Mouse (Mus musculus): ENCODE data around the gene Rps3. TPM values are rescaled to one million over a fixed set of nuclear protein-coding genes. Genes with fewer than 3 reads are reported as not detected.

Gene Rps3
- polyA plus RNA-seq (2017; shearing (Covaris generic)), result 1,000 to 10,000 TPM; 1,139 to 1,228 TPM

GRCm38 (mm10) chr7:99483271-99483923 is at the start of gene Rps3:
TSS of gene Rps3 (minus strand) at chr7:99483738.

GRCm38 (mm10) chr7:99465811-99466210 is 17.7 kb downstream of the Rps3 start, which contains the start of gene Klhl35:
TSS of gene Klhl35 (plus strand) at chr7:99466004.

Other genes starting within 250 kb of the Rps3 start
- gene Mogat2, start 245.1 kb downstream of the Rps3 start, polyA plus RNA-seq (2017; shearing (Covaris generic)), result under 1 TPM; 0.94 to 0.99 TPM
- gene Map6, start 216.3 kb downstream of the Rps3 start, polyA plus RNA-seq (2017; shearing (Covaris generic)), result 10 to 100 TPM; 28.9 to 33.9 TPM
- gene Serpinh1, start 130.5 kb downstream of the Rps3 start, polyA plus RNA-seq (2017; shearing (Covaris generic)), result 1 to 10 TPM in 1 of 2 experiments, under 1 TPM in 1; 0.17 to 2.2 TPM
- gene Gdpd5, start 102.3 kb downstream of the Rps3 start, polyA plus RNA-seq (2017; shearing (Covaris generic)), result 10 to 100 TPM; 16.1 to 26.4 TPM
- 1 to 10 TPM; 4.2 to 4.3 TPM for gene Klhl35, start 17.7 kb downstream of the Rps3 start, polyA plus RNA-seq (2017; shearing (Covaris generic))
- gene Arrb1, start 51.7 kb upstream of the Rps3 start, polyA plus RNA-seq (2017; shearing (Covaris generic)), result 10 to 100 TPM; 12.5 to 15.5 TPM
- gene Tpbgl, start 143.4 kb upstream of the Rps3 start, polyA plus RNA-seq (2017; shearing (Covaris generic)), result 1 to 10 TPM; 2.3 to 2.8 TPM
- not detected for gene Slco2b1, start 227.6 kb upstream of the Rps3 start, polyA plus RNA-seq (2017; shearing (Covaris generic))
- not detected for gene Olfr520, start 246.5 kb upstream of the Rps3 start, polyA plus RNA-seq (2017; shearing (Covaris generic))